Mouse (Mus musculus) lung, embryonic 16.5 days (tissue): Measurements from ENCODE around the gene Ifi35. TPM values are rescaled to one million over a fixed set of nuclear protein-coding genes. Genes with fewer than 3 reads are reported as not detected.
A peak's percentile ranks its signal among the peaks of the same experiment; 100 is the strongest.

Source experiments
- ATAC-seq: fragments of 200-750 bp; cut with Nextera tagmentation; 2 replicates; pipeline ENCODE4 v1.8.0; 2017; ENCODE audit warnings: low read depth, mild to moderate bottlenecking, moderate library complexity
- H3K27ac ChIP-seq: fragments of 300-500 bp; sonication (generic); 2 replicates; pipeline ENCODE4 v1.5.1; 2014; ENCODE audit warnings: mild to moderate bottlenecking, control low read depth, low read length
- H3K27me3 ChIP-seq: fragments of 300-500 bp; sonication (generic); 2 replicates; pipeline ENCODE4 v1.6.1; 2014; ENCODE audit warnings: low read depth, low read length, mixed read lengths; ENCODE audit not compliant: control insufficient read depth, insufficient read depth
- H3K36me3 ChIP-seq: fragments of 300-500 bp; sonication (generic); 2 replicates; pipeline ENCODE4 v1.6.1; 2014; ENCODE audit warnings: low read length; ENCODE audit not compliant: control insufficient read depth, insufficient read depth
- H3K4me1 ChIP-seq: fragments of 300-500 bp; sonication (generic); replicated peaks from 2 replicates; pipeline ENCODE4 v1.6.1; 2014; ENCODE audit warnings: low read length, mixed read lengths; ENCODE audit not compliant: control insufficient read depth, insufficient read depth
- H3K4me2 ChIP-seq: fragments of 300-500 bp; sonication (generic); 2 replicates; pipeline ENCODE4 v1.6.1; 2014; ENCODE audit warnings: low read depth, low read length, control low read depth
- H3K4me3 ChIP-seq: fragments of 300-500 bp; sonication (generic); 2 replicates; pipeline ENCODE4 v1.5.1; 2014; ENCODE audit warnings: mild to moderate bottlenecking, low read length, control low read depth
- H3K9ac ChIP-seq: fragments of 300-500 bp; sonication (generic); 2 replicates; pipeline ENCODE4 v1.6.1; 2014; ENCODE audit warnings: low read length, control low read depth
- H3K9me3 ChIP-seq: fragments of 300-500 bp; sonication (generic); 2 replicates; pipeline ENCODE4 v1.6.1; 2016; ENCODE audit warnings: low read length; ENCODE audit not compliant: control insufficient read depth
- WGBS: fragments of 180-500 bp; shearing (Covaris S2); extraction: QIAGEN DNeasy Blood & Tissue Kit; methylation state at CpG from one replicate; pipeline ENCODE4 v1.1.7; 2014; 5-methylcytosine and 5-hydroxymethylcytosine counted together
- polyA plus RNA-seq: library from polyadenylated mRNA; unstranded; fragments of >200 nt; fragmentation: Nextera tagmentation; extraction: Ambion mirVana; gene quantifications from 2 replicates; pipeline ENCODE4 v1.2.1, GENCODE M21; 2015

The Ifi35 gene
- polyA plus RNA-seq, 1 experiment from 2014 or later, result 27.3 TPM

- Histone ChIP-seq H3K36me3 (0 out of 2 replicates have a peak, but pooled peaks cover 2% of the 10 kb centered on the region), H3K9me3 (no peaks in the 10 kb centered on the region), H3K9ac (no peak overlapping the region), H3K4me2 (no peak overlapping the region), H3K4me1 (peaks cover 4% of the 10 kb centered on the region; the same call in 1 of the 2 replicates), H3K4me3 (no peak overlapping the region), H3K27ac (peak overlapping the region; percentile 10; the same call in 1 of the 2 replicates), H3K27me3 (no peaks in the 10 kb centered on the region)
- no peak for ATAC-seq
- 63% methylated on average over 6 of the region's 6 CpGs for WGBS
Observed at GRCm38 (mm10) chr11:101454702-101455101, 6.5 kb downstream of the Ifi35 start.

- H3K27ac ChIP-seq, result no peak overlapping the region
- H3K9ac ChIP-seq, result no peak overlapping the region
- H3K9me3 ChIP-seq, result no peaks in the 10 kb centered on the region
- no peak for ATAC-seq
- H3K4me1 ChIP-seq, result peaks cover 4% of the 10 kb centered on the region; the same call in 1 of the 2 replicates
- no peak overlapping the region for H3K4me2 ChIP-seq
- 69% methylated on average over 7 of the region's 7 CpGs for WGBS
- no peak overlapping the region for H3K4me3 ChIP-seq
- no peaks in the 10 kb centered on the region for H3K27me3 ChIP-seq
- 0 out of 2 replicates have a peak, but pooled peaks cover 7% of the 10 kb centered on the region for H3K36me3 ChIP-seq
Observed at GRCm38 (mm10) chr11:101455627-101456026, 7.4 kb downstream of the Ifi35 start.

- no peak overlapping the region for H3K4me2 ChIP-seq
- H3K9me3 ChIP-seq, result no peaks in the 10 kb centered on the region
- ATAC-seq, result no peak
- H3K4me1 ChIP-seq, result peaks cover 7% of the 10 kb centered on the region; the same call in 1 of the 2 replicates
- H3K27me3 ChIP-seq, result no peaks in the 10 kb centered on the region
- H3K9ac ChIP-seq, result no peak overlapping the region
- H3K27ac ChIP-seq, result no peak overlapping the region
- WGBS, result 89% methylated on average over 9 of the region's 9 CpGs
- 0 out of 2 replicates have a peak, but pooled peaks cover 7% of the 10 kb centered on the region for H3K36me3 ChIP-seq
- H3K4me3 ChIP-seq, result no peak overlapping the region
Observed at GRCm38 (mm10) chr11:101457631-101458030, 9.4 kb downstream of the Ifi35 start.

- Histone ChIP-seq H3K4me2 (no peak overlapping the region), H3K9ac (no peak overlapping the region), H3K4me1 (peaks cover 9% of the 10 kb centered on the region; the same call in 1 of the 2 replicates), H3K4me3 (no peak overlapping the region), H3K27me3 (no peaks in the 10 kb centered on the region), H3K9me3 (no peaks in the 10 kb centered on the region), H3K36me3 (0 out of 2 replicates have a peak, but pooled peaks cover 7% of the 10 kb centered on the region), H3K27ac (no peak overlapping the region)
- no peak for ATAC-seq
- 81% methylated on average over 12 of the region's 12 CpGs for WGBS
Observed at GRCm38 (mm10) chr11:101458217-101458616, 10.0 kb downstream of the Ifi35 start.

GRCm38 (mm10) chr11:101459716-101460115 is 11.5 kb downstream of the Ifi35 start:
- WGBS, result 33% methylated on average over 6 of the region's 6 CpGs
- ATAC-seq, result peak; percentile 59
- no peak overlapping the region for H3K9ac ChIP-seq
- peaks cover 17% of the 10 kb centered on the region; the same call in 1 of the 2 replicates for H3K4me1 ChIP-seq
- no peak overlapping the region for H3K4me2 ChIP-seq
- H3K9me3 ChIP-seq, result no peaks in the 10 kb centered on the region
- no peaks in the 10 kb centered on the region for H3K27me3 ChIP-seq
- H3K4me3 ChIP-seq, result no peak overlapping the region
- H3K36me3 ChIP-seq, result 0 out of 2 replicates have a peak, but pooled peaks cover 7% of the 10 kb centered on the region
- H3K27ac ChIP-seq, result no peak overlapping the region

- no peak overlapping the region for H3K4me3 ChIP-seq
- H3K4me2 ChIP-seq, result no peak overlapping the region
- H3K36me3 ChIP-seq, result 0 out of 2 replicates have a peak, but pooled peaks cover 7% of the 10 kb centered on the region
- H3K4me1 ChIP-seq, result peaks cover 16% of the 10 kb centered on the region; the same call in 1 of the 2 replicates
- WGBS, result 76% methylated on average over 15 of the region's 15 CpGs
- no peaks in the 10 kb centered on the region for H3K27me3 ChIP-seq
- no peaks in the 10 kb centered on the region for H3K9me3 ChIP-seq
- no peak for ATAC-seq
- H3K9ac ChIP-seq, result no peak overlapping the region
- H3K27ac ChIP-seq, result no peak overlapping the region
Observed at GRCm38 (mm10) chr11:101460321-101460720, 12.1 kb downstream of the Ifi35 start.

GRCm38 (mm10) chr11:101462141-101462540 is 13.9 kb downstream of the Ifi35 start:
- H3K36me3 ChIP-seq, result 0 out of 2 replicates have a peak, but pooled peaks cover 7% of the 10 kb centered on the region
- 79% methylated on average over 14 of the region's 14 CpGs for WGBS
- H3K4me1 ChIP-seq, result peaks cover 23% of the 10 kb centered on the region
- ATAC-seq, result no peak
- H3K27ac ChIP-seq, result no peak overlapping the region
- H3K4me3 ChIP-seq, result no peak overlapping the region
- H3K9me3 ChIP-seq, result no peaks in the 10 kb centered on the region
- no peak overlapping the region for H3K9ac ChIP-seq
- H3K27me3 ChIP-seq, result no peaks in the 10 kb centered on the region
- H3K4me2 ChIP-seq, result no peak overlapping the region

- no peak for ATAC-seq
- no peak overlapping the region for H3K4me2 ChIP-seq
- 25% methylated on average over 13 of the region's 13 CpGs for WGBS
Observed at GRCm38 (mm10) chr11:101462583-101463440, 14.6 kb downstream of the Ifi35 start.

More at GRCm38 (mm10) chr11:101462583-101463440, 14.6 kb downstream of the Ifi35 start:
- no peaks in the 10 kb centered on the region for H3K27me3 ChIP-seq
- no peak overlapping the region for H3K4me3 ChIP-seq
- peaks cover 26% of the 10 kb centered on the region for H3K4me1 ChIP-seq
- no peaks in the 10 kb centered on the region for H3K9me3 ChIP-seq
- H3K36me3 ChIP-seq, result 0 out of 2 replicates have a peak, but pooled peaks cover 7% of the 10 kb centered on the region
- H3K9ac ChIP-seq, result no peak overlapping the region
- no peak overlapping the region for H3K27ac ChIP-seq
